Mouse (Mus musculus) neural tube, embryonic 13.5 days (tissue): Measurements from ENCODE around the gene Cldn11. TPM values are rescaled to one million over a fixed set of nuclear protein-coding genes. Genes with fewer than 3 reads are reported as not detected.

Experiments
- ATAC-seq: fragments of 200-750 bp; cut with Nextera tagmentation; 2 replicates; pipeline ENCODE4 v1.8.0; 2017; ENCODE audit warnings: low read depth, mild to moderate bottlenecking, moderate TSS enrichment, moderate library complexity
- H3K27ac ChIP-seq: fragments of 300-500 bp; sonication (generic); replicated peaks from 2 replicates; pipeline ENCODE4 v1.5.1; 2015; ENCODE audit warnings: moderate library complexity, mild to moderate bottlenecking, inconsistent platforms
- H3K27me3 ChIP-seq: fragments of 300-500 bp; sonication (generic); 2 replicates; pipeline ENCODE4 v1.6.1; 2015; ENCODE audit warnings: mild to moderate bottlenecking, inconsistent platforms
- H3K36me3 ChIP-seq: fragments of 300-500 bp; sonication (generic); 2 replicates; pipeline ENCODE4 v1.6.1; 2015; ENCODE audit warnings: mild to moderate bottlenecking, inconsistent platforms
- H3K4me1 ChIP-seq: fragments of 300-500 bp; sonication (generic); replicated peaks from 2 replicates; pipeline ENCODE4 v1.6.1; 2015; ENCODE audit warnings: inconsistent platforms
- H3K4me2 ChIP-seq: fragments of 300-500 bp; sonication (generic); 2 replicates; pipeline ENCODE4 v1.6.1; 2015; ENCODE audit warnings: inconsistent platforms, mild to moderate bottlenecking, moderate library complexity
- H3K4me3 ChIP-seq: fragments of 300-500 bp; sonication (generic); 2 replicates; pipeline ENCODE4 v1.5.1; 2015; ENCODE audit warnings: mild to moderate bottlenecking, inconsistent platforms
- H3K9ac ChIP-seq: fragments of 300-500 bp; sonication (generic); 2 replicates; pipeline ENCODE4 v1.6.1; 2015; ENCODE audit warnings: moderate library complexity, mild to moderate bottlenecking, inconsistent platforms
- H3K9me3 ChIP-seq: fragments of 300-500 bp; sonication (generic); 2 replicates; pipeline ENCODE4 v1.6.1; 2016; ENCODE audit warnings: inconsistent platforms
- WGBS: fragments of 180-500 bp; shearing (Covaris S2); methylation state at CpG from one replicate; pipeline ENCODE4 v1.1.7; 2015; 5-methylcytosine and 5-hydroxymethylcytosine counted together
- polyA plus RNA-seq: library from polyadenylated mRNA; unstranded; fragments of >200 nt; fragmentation: Nextera tagmentation; extraction: Ambion mirVana; gene quantifications from 2 replicates; pipeline ENCODE4 v1.2.1, GENCODE M21; 2015

The Cldn11 gene
- polyA plus RNA-seq: 62.9 and 75.1 TPM in 2 replicates

DNA sequence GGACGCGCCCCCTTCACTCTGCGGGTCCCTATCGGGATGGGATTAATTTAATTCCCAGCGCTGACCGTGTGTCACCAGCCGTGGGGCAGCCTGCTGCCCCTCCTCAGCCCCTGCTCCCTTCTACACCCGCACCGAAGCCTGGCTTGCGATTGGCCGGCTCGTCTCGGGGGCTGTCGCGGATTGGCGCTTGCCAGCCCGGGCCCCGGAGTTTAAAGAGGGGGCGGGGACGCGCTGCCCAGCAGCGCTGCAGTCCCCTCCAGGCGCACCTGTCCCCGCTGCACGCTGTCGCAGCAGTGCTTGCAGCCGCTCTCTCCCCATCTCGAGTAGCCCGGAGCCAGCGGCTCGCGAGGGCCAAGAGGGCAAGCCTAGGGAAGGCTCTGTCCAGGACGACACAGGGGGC, at the start of gene Cldn11:
Gene Cldn11, plus strand, starts transcription at position 215 of the 400 bp plus-strand sequence.
- Histone ChIP-seq H3K4me2 (peak within 1 kb of the TSS; percentile 89), H3K36me3 (no peaks in the 10 kb centered on the region), H3K4me1 (peaks cover 12% of the 10 kb centered on the region), H3K4me3 (peak within 1 kb of the TSS; percentile 44), H3K27me3 (peaks cover 33% of the 10 kb centered on the region), H3K9me3 (no peaks in the 10 kb centered on the region), H3K9ac (peak within 1 kb of the TSS; percentile 62), H3K27ac (no peak within 1 kb of the TSS)
- ATAC-seq: peak; percentile 91
- WGBS: under 1% methylated on average over 33 of the region's 33 CpGs

DNA sequence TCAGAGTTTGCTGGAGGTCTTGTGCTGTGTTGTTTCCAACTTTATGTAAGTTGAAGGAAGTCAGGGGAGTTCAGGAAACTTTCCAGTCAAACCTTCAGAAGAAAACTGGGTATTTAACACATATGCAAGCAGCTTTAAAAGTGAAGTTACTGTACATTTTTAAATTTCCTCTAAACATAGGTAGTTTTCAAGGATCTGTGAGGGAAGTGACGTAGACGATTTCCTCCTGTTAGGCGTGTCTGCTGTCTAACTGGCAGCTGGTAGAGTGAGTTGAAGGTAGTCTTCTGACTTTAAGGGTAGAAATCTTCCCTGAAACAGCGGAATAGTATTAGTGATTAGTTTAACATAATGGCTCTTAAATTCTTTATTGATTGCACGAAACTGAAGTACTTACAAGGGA, 49.7 kb upstream of the Cldn11 start:
- Histone ChIP-seq H3K9ac (no peak overlapping the region), H3K27me3 (no peaks in the 10 kb centered on the region), H3K4me2 (peak overlapping the region; percentile 57), H3K4me1 (peaks cover 78% of the 10 kb centered on the region), H3K9me3 (no peaks in the 10 kb centered on the region), H3K4me3 (peak overlapping the region; percentile 24), H3K36me3 (no peaks in the 10 kb centered on the region), H3K27ac (no peak overlapping the region)
- ATAC-seq: no peak
- WGBS: 83% methylated on average over 5 of the region's 5 CpGs

DNA sequence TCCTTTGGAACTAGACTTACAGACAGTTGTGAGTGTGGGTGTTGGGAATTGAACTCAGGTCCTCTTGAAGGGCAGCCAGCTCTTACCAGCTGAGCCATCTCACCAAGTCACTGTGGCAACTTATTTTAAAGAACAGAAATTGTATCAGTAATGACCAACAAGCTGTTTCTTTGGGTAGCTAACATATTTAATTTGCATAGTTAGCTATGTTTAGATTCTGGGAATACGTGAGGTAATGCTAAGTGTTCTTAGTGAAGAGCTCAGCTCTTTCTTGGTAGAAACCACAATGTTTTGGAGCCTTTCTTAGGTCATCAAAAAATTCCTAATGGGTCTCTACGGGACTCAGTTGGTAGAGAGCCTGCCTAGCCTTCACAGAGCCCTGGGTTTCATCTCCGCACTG, 48.9 kb upstream of the Cldn11 start:
- Histone ChIP-seq H3K9ac (no peak overlapping the region), H3K36me3 (no peaks in the 10 kb centered on the region), H3K4me2 (peak overlapping the region; percentile 57), H3K27me3 (no peaks in the 10 kb centered on the region), H3K27ac (no peak overlapping the region), H3K4me3 (0 out of 2 replicates have a peak overlapping the region, but pooled peaks have one; percentile 9), H3K4me1 (peaks cover 79% of the 10 kb centered on the region), H3K9me3 (no peaks in the 10 kb centered on the region)
- 91% methylated on average over 3 of the region's 3 CpGs for WGBS
- no peak for ATAC-seq

DNA sequence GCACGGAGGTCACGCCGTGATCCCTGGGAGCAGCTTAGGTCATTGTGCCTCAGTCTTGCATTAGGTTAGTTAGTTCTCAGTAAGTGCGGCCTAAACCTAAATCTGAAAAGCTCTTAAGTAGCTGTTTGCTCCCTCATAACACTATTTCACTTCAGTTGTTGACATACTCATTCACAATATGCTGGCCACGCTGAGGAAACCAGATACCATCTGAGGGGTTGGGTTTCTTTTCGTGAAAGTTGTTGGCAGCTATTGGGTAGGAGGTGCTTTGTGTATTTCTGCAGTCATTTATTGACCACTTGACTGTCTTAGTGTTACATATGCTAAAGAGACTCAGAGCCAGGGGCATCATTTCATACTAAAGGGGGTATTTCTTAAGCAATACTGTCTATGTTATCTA, 44.8 kb upstream of the Cldn11 start:
- 79% methylated on average over 6 of the region's 6 CpGs for WGBS
- Histone ChIP-seq H3K4me1 (peaks cover 74% of the 10 kb centered on the region), H3K27me3 (no peaks in the 10 kb centered on the region)

DNA sequence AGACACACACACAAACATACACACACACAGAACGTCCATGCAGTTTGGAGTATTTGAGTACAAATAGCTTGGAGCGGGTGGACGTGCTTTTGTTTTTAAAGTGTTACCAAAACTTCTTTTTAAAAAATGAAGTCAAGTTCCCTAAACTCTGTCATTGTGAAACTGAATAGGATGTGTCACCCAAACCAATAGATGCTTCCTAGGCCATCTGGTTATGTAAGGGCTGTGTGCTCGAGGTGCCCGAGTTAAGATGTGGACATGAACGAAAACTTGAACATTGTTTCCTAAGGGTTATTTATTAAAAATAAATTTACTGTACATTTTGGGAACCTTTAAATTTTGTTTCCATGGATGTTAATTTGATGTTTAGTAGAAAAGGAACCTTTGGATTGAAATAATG, 43.1 kb upstream of the Cldn11 start:
- Histone ChIP-seq H3K36me3 (no peaks in the 10 kb centered on the region), H3K4me3 (no peak overlapping the region), H3K9me3 (no peaks in the 10 kb centered on the region), H3K4me2 (no peak overlapping the region), H3K27ac (0 out of 2 replicates have a peak overlapping the region, but pooled peaks have one; percentile 52), H3K4me1 (peaks cover 67% of the 10 kb centered on the region), H3K27me3 (no peaks in the 10 kb centered on the region), H3K9ac (no peak overlapping the region)
- 89% methylated on average over 6 of the region's 6 CpGs for WGBS
- ATAC-seq: no peak

More for the DNA sequence above, 44.8 kb upstream of the Cldn11 start:
- Histone ChIP-seq H3K4me3 (no peak overlapping the region), H3K4me2 (no peak overlapping the region), H3K9ac (no peak overlapping the region), H3K36me3 (no peaks in the 10 kb centered on the region), H3K27ac (no peak overlapping the region), H3K9me3 (no peaks in the 10 kb centered on the region)
- ATAC-seq: no peak

DNA sequence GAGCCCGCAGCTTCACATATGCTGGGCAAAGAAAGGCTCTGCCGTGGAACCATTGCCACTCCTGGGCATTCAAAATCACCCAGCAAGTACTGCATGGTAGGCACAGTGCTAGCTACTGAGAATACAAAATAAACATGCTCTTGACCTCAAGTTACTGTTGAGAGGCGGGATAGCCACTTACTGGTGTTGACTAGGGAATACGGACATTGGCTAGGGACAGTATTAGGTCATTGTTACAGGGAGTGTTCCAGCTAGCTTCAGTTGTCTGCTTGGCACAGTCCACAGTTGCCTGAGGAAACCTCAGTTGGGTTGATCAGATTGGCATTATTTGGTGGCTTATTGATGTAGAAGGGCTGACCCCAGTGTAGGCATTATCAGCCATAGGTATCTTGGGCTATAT, 42.0 kb upstream of the Cldn11 start:
- peak overlapping the region; percentile 14 for H3K27ac ChIP-seq
- ATAC-seq: peak; percentile 33; the same call in 1 of the 2 replicates

DNA sequence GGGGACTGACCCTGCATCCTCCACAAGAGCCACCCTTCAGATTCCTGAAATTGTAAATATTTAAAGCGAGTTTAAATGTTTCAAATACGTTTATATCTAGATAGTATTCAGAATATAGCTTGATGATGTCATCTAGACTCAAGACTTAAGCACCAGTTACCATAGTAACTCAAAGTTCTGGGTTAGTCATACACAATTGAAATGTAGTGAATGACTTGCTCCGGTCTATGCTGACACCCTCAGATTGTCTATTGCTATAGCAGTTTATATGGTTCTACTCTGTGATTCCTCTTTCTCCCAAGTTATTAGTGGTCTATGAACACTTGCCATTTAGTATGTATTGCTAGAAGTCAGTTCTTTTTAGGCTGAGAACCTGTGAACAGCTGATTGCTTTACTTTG, 40.6 kb upstream of the Cldn11 start:
- peaks cover 11% of the 10 kb centered on the region for H3K36me3 ChIP-seq
- H3K27ac ChIP-seq: no peak overlapping the region
- WGBS: 84% methylated on average over 3 of the region's 3 CpGs
- no peaks in the 10 kb centered on the region for H3K27me3 ChIP-seq
- no peak overlapping the region for H3K4me3 ChIP-seq
- H3K4me1 ChIP-seq: peaks cover 44% of the 10 kb centered on the region
- H3K9ac ChIP-seq: no peak overlapping the region
- no peak overlapping the region for H3K4me2 ChIP-seq
- ATAC-seq: no peak
- no peaks in the 10 kb centered on the region for H3K9me3 ChIP-seq

More for the DNA sequence above, 42.0 kb upstream of the Cldn11 start:
- no peak overlapping the region for H3K9ac ChIP-seq
- H3K36me3 ChIP-seq: no peaks in the 10 kb centered on the region
- peaks cover 56% of the 10 kb centered on the region for H3K4me1 ChIP-seq
- no peaks in the 10 kb centered on the region for H3K27me3 ChIP-seq
- no peak overlapping the region for H3K4me2 ChIP-seq
- no peak overlapping the region for H3K4me3 ChIP-seq
- no peaks in the 10 kb centered on the region for H3K9me3 ChIP-seq
- WGBS: 81% methylated on average over 4 of the region's 4 CpGs

DNA sequence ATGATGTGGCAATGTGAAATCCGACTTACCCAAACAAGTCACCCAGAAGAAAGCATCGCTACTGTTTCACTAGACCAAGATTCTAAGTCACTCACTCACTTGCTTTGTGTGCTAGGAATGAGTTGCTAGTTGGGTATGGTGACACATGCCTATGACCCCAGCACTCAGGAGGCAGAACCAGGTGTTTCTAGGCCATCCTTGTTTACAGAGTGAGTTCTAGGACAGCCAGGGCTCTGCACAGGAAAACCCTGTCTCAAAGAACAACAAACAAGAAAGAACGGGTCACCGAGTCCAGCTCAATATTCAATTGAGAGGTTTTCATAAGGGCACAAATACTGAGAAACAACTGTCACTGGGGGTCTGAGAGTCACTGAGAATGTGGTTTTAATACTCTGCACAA, 26.6 kb upstream of the Cldn11 start:
- Histone ChIP-seq H3K27me3 (no peaks in the 10 kb centered on the region), H3K9ac (no peak overlapping the region), H3K4me3 (no peak overlapping the region), H3K36me3 (peaks cover 43% of the 10 kb centered on the region), H3K27ac (no peak overlapping the region), H3K9me3 (no peaks in the 10 kb centered on the region), H3K4me1 (no peaks in the 10 kb centered on the region), H3K4me2 (no peak overlapping the region)
- no peak for ATAC-seq
- whole genome bisulfite sequencing: 94% methylated on average over 4 of the region's 4 CpGs

DNA sequence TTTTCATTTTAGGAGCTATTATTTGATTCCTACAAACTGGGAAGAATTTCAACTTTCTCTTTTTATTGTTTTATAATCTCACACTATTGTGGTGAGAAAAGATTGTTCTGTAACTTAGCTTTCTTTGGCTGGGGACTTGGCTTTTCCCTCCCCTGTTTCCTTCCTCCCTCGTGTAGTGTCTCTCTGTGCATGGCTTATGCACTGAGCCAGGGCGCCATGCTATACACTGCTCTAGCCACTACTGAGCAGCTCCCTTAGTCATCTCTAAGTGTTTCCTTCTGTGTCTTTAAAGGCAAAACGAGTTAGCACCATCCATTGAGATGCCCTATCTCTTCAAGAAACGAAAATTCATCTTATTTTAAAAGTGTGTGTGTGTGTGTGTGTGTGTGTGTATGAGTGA, 23.4 kb upstream of the Cldn11 start:
- WGBS: 54% methylated on average over 4 of the region's 4 CpGs
- H3K27ac ChIP-seq: no peak overlapping the region
- no peaks in the 10 kb centered on the region for H3K27me3 ChIP-seq
- H3K4me3 ChIP-seq: no peak overlapping the region
- no peak overlapping the region for H3K9ac ChIP-seq
- no peak overlapping the region for H3K4me2 ChIP-seq
- no peak for ATAC-seq
- no peaks in the 10 kb centered on the region for H3K4me1 ChIP-seq
- H3K36me3 ChIP-seq: peaks cover 21% of the 10 kb centered on the region
- H3K9me3 ChIP-seq: no peaks in the 10 kb centered on the region

DNA sequence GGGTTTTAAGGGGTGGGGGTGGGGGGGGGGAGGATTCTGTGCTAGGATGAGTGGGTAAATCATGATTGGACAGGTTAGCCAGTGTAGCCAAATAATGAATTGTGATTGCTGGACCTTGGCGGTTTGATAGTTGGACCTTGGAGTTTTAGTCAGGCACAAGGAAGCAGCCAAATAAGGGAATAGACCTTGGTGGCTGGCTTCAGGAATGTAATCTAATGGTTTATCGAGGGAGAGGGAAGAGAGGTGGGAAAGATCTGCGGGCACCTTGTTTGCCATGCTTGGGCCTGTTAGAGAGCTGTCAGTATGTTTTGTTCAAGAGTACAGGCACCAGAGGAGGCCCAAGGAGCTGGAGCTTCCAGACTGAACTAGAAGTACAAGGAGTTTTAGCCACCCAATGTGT, 22.9 kb upstream of the Cldn11 start:
- H3K36me3 ChIP-seq: peaks cover 19% of the 10 kb centered on the region
- no peak for ATAC-seq
- 79% methylated on average over 3 of the region's 3 CpGs for WGBS
- H3K27me3 ChIP-seq: no peaks in the 10 kb centered on the region
- H3K4me1 ChIP-seq: no peaks in the 10 kb centered on the region
- H3K4me3 ChIP-seq: no peak overlapping the region
- H3K9ac ChIP-seq: no peak overlapping the region
- H3K4me2 ChIP-seq: no peak overlapping the region
- H3K9me3 ChIP-seq: no peaks in the 10 kb centered on the region
- no peak overlapping the region for H3K27ac ChIP-seq

DNA sequence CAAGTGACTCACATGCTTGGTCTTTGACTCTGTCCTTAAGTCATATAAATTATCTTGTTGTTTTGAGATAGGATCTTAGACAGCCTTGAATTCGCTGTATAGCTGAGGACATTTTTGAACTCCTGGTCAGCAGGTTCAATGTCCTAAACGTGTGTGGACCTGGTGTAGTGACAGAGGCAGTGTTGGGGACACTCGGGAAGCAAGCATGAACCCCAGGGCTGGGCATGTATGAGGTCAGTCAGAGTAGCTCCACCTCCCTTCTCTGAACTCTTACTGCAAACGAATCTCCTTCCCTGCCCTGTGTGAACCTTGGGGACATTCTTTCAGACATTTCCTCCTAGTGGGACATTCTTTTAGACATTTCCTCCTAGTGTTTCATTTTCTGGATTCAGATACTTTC, 20.0 kb upstream of the Cldn11 start:
- no peaks in the 10 kb centered on the region for H3K27me3 ChIP-seq
- ATAC-seq: no peak

DNA sequence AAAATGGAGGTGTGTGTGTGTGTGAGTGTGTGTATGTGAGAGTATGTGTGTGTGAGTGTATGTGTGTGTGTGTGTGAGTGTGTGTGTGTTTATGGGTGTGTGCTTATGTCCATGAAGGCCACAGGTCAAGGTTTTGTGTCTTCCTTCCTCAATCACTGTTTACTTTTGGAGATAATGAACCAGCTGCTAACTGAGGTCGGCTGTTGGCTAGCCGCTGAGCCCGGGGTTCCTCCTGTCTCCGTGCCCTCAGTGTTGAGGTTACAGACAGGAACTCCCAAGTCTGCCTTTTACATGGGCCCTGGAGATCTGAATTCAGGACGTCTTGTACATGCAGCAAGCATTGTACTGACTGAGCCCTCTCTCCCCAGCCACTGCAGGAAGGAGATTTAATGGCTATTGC, 16.1 kb upstream of the Cldn11 start:
- no peak overlapping the region for H3K4me2 ChIP-seq
- 63% methylated on average over 5 of the region's 5 CpGs for WGBS
- H3K36me3 ChIP-seq: no peaks in the 10 kb centered on the region
- H3K9ac ChIP-seq: no peak overlapping the region
- no peak overlapping the region for H3K27ac ChIP-seq
- H3K4me3 ChIP-seq: no peak overlapping the region
- H3K27me3 ChIP-seq: no peaks in the 10 kb centered on the region
- H3K9me3 ChIP-seq: no peaks in the 10 kb centered on the region
- H3K4me1 ChIP-seq: no peaks in the 10 kb centered on the region
- ATAC-seq: no peak

More for the DNA sequence above, 20.0 kb upstream of the Cldn11 start:
- Histone ChIP-seq H3K4me2 (no peak overlapping the region), H3K4me1 (no peaks in the 10 kb centered on the region), H3K9me3 (no peaks in the 10 kb centered on the region), H3K4me3 (no peak overlapping the region), H3K9ac (no peak overlapping the region), H3K36me3 (no peaks in the 10 kb centered on the region), H3K27ac (no peak overlapping the region)
- 54% methylated on average over 4 of the region's 4 CpGs for WGBS

DNA sequence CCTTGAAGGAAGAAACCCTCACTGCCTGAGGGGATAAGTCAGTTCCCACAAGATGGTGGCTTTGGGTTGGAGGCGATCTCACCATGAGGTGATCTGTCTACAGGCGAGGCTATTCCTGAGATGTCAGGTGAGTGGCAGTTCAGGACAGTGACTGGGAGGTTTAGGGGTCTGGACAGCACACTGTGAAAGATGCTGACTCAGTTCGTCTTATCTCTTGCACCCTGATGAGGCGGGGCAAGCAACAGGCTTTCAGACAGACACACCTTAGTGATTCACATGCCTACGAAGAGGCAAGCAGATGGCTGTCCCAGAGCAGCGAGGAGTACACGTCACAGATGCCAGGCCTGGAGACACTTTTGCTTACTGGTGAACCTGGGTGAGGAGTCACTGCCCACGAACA, 15.5 kb upstream of the Cldn11 start:
- Histone ChIP-seq H3K4me3 (no peak overlapping the region), H3K36me3 (no peaks in the 10 kb centered on the region), H3K27me3 (no peaks in the 10 kb centered on the region), H3K9me3 (no peaks in the 10 kb centered on the region), H3K4me1 (no peaks in the 10 kb centered on the region), H3K4me2 (no peak overlapping the region), H3K9ac (no peak overlapping the region), H3K27ac (no peak overlapping the region)
- ATAC-seq: no peak
- WGBS: 86% methylated on average over 8 of the region's 8 CpGs
